Mouse (Mus musculus): Measurements from ENCODE around the gene Ppp2r5e.
"Not testable (repeated sequence)": the region's sequence is repeated elsewhere in the genome, so short reads cannot be mapped to it uniquely, and the experiment has no call there.

The Ppp2r5e gene

GRCm38 (mm10) chr12:75492549-75493327, 103.3 kb downstream of the Ppp2r5e start:
- DNase-seq (ENCODE audit: extremely low read depth, low read depth): no peak

DNA sequence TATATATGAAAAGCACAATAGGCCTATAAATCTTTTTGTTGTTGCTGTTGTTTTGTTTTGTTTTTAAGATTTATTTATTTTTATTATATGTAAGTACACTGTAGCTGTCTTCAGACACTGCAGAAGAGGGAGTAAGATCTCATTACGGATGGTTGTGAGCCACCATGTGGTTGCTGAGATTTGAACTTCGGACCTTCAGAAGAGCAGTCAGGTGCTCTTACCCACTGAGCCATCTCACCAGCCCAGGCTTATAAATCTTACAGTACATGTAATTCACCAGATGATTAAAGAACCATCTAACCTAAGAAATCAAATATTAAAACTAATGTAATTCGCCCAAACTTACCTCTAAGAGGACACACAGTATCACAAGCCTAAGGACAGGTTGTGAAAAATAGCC, 103.9 kb downstream of the Ppp2r5e start:
- not testable (repeated sequence) for DNase-seq (ENCODE audit: extremely low read depth, low read depth)

DNA sequence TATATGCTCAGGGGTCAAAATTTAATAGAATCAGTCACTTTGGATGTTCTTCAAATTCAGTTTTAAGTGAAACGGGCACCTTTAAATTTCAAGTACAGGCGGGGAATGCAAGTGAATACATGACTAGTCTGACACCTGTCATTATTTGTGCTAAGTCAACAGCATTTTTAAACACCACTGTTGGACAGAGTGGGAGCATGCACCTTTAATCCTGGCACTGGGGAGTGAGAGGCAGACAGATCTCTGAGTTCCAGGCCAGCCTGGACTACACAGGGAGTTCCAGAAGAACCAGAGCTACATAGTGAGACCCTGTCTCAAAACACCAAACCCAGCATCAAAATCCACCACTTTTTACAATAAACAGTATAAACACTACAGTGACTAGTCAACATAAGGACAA, 108.5 kb downstream of the Ppp2r5e start:
- no peak for DNase-seq (ENCODE audit: extremely low read depth, low read depth)

DNA sequence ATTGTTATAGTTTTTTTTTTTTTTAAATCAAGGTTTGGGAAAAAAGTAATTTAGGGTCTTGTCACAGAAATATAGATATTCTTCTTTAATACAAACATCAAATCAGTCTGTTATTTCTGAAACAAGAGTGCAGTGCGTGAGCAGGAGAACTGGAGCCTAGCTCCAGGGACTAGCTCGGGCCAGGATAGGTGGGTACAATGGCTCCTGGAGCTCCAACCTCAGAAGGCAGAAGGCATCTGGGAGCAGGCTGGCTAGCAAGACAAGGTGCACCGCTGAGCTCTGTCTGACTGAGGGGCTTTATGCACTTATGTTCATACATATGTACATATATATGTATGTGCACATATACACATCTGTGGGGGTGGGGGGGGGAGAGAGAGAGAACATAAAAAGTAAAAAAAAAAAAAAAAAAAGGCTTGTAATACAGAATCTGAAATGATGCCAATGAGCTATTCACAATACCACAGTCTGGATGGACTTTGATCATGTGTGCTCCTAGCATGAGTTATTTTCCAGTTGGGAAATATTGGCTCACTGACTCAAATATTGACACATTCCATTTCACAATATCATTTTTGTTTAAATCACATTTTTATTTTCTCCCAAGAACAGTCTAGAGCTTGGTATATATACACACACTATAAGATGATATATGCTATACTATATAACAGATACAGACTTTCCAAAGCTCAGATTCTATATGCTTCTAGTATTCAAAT, 109.3 kb downstream of the Ppp2r5e start:
- DNase-seq (ENCODE audit: extremely low read depth, low read depth): no peak

- DNase-seq (ENCODE audit: extremely low read depth, low read depth): peak; percentile 7
Observed at GRCm38 (mm10) chr12:75482781-75483180, 113.3 kb downstream of the Ppp2r5e start.

DNA sequence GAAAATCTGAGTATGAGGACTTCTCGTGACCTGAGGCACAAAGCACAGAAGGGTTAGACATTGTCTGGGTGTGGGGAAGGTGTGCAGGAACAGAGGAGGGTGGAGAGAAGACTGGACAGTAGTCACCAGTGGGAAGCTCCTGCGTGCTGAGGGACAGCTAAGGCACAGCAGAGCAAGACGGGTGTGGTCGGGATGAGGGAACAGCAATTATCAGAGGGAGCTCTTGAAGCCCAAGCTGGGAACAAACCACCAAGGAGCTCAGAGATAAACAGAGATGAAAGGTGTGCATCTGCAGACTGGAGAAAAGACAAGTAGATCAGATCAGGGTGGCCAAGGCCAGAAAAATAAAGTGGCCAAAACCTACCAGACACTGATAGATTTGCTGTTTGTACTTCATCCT, 114.0 kb downstream of the Ppp2r5e start:
- no peak for DNase-seq (ENCODE audit: extremely low read depth, low read depth)

DNA sequence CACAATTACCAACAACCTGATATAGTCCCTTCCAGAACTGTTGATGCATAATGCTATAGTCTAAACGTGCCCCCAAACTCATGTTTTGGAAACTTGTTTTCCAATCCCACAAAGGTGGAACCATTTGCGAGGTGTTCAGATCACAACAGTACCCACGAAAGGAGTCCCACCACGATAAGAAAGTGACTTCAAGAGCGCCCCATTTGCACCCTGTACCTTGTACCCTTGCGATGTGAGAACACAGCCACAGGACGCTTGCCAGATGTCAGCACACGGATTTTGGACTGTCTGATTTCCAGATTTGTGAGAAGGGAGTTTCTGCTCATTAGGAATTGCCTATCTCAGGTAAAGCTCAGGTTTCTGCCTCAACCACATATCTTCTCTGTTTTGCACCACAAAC, 116.0 kb downstream of the Ppp2r5e start:
- DNase-seq (ENCODE audit: extremely low read depth, low read depth): no peak

GRCm38 (mm10) chr12:75479375-75479898, 116.6 kb downstream of the Ppp2r5e start:
- no peak for DNase-seq (ENCODE audit: extremely low read depth, low read depth)

DNA sequence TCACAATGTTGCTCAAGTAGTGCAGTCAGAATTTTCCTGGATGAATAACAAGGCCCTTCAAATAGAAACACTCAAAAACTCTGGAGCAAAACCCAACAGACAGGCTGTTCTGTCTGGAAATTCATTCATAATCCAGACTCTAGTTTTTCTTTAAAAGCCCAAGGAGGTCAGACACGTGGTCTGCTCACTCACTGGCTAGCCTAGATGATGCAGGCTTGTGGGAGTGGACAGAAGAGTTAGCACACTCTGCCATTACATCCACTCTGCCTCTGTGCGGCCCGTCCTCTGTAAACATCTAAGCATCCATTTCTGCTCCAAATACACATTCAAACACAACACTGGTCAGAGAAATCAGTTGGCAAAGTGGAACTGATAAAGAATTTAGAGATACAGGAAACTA, 117.4 kb downstream of the Ppp2r5e start:
- no peak for DNase-seq (ENCODE audit: extremely low read depth, low read depth)

DNA sequence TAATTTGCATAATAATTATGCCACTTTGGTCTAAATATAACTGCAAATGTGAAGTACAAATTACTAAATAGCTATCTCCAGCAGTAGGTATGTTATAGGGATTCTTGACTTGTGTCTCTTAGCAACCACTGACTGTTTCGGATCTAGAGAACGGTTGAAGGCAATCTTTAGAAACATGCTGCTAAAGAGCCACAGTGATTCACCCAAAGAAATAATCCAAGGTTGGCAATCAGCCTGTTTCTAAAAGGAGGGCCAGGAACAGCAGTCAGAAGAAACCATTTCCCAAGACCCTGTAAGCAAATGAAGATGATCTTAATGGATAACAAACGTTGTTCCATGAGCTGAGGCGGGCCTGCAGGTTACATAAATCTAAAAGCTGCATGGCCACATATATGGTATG, 117.9 kb downstream of the Ppp2r5e start:
- DNase-seq (ENCODE audit: extremely low read depth, low read depth): no peak

- no peak for DNase-seq (ENCODE audit: extremely low read depth, low read depth)
Observed at GRCm38 (mm10) chr12:75473021-75473420, 123.0 kb downstream of the Ppp2r5e start.

DNA sequence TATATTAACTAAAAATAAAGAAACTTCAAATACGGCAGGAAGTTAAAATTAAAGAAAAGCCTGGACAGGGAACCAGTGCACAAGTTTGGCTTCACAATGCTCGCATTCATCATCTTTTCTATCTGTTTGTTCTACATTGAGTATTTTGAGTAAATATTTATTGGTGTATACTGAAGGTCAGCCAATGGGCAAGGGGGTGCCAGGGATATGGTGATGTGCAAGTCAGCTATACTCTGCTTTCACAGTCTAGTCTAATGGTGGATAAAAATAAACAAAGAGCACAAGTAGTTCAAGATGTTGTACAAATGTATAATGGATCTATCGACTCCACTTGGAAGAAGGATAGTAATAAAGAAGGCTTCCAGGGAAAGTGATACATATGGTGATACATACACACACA, 123.9 kb downstream of the Ppp2r5e start:
- DNase-seq (ENCODE audit: extremely low read depth, low read depth): no peak

GRCm38 (mm10) chr12:75467814-75468213, 128.2 kb downstream of the Ppp2r5e start:
- DNase-seq (ENCODE audit: extremely low read depth, low read depth): no peak

DNA sequence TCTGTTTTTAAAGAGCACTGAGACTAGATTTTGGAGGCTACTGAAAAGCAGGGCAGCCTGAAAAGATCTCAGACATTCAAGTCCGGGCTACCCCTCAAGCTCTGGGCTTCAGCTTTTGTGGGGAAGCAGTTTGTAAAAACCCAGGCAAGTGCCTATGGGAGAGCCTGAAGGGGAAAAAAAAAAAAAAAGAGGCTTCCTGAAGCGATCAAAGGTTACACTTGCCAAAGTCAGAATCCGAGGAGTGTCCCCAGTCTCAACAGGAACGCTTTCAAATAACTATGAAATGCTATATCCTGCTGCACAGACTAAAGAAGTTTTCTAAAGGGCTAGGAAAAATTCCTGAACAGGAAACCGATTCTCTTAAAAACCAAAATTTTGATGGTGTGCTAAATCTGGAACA, 128.9 kb downstream of the Ppp2r5e start:
- no peak for DNase-seq (ENCODE audit: extremely low read depth, low read depth)

DNA sequence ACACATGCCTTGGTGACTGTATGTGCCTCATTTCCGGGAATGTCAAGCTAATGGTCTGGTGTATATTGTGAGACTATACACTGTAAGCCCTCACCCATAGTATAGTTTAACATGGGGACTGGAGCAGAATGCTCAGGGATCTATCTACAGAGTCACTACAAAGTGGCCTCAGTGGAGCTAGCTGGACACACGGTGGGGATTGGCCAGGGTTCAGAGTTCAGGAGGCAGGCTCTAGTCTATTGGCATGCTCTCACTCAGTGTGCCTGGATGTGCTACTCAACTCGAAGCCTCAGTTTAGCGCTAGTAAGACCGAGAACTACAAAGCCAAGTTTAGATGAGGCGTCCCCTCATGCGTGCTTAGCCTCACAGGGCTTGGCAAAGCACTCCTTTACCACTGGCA, 129.8 kb downstream of the Ppp2r5e start:
- no peak for DNase-seq (ENCODE audit: extremely low read depth, low read depth)

GRCm38 (mm10) chr12:75464016-75464769, 131.9 kb downstream of the Ppp2r5e start:
- no peak for DNase-seq (ENCODE audit: extremely low read depth, low read depth)

DNA sequence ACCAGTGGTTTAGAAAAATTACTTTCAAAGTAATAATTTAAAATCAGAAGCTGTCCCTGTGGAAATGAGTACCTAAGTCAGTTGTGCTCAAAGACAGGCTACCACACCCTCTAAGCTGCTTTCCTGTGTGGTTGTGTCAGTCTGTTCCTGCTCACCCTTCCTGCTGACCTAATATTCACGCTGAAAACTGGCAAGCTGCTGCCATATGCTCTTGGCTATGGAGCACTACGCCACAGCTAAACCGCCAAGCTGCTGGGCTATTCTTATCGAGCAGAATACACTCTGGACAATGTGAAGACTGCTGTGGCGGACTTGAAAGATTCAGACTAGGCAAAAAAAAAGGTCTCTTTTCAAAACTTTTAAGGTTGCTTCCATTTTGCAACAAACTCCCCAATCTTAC, 135.5 kb downstream of the Ppp2r5e start:
- no peak for DNase-seq (ENCODE audit: extremely low read depth, low read depth)

- no peak for DNase-seq (ENCODE audit: extremely low read depth, low read depth)
Observed at GRCm38 (mm10) chr12:75459656-75460055, 136.4 kb downstream of the Ppp2r5e start.

DNA sequence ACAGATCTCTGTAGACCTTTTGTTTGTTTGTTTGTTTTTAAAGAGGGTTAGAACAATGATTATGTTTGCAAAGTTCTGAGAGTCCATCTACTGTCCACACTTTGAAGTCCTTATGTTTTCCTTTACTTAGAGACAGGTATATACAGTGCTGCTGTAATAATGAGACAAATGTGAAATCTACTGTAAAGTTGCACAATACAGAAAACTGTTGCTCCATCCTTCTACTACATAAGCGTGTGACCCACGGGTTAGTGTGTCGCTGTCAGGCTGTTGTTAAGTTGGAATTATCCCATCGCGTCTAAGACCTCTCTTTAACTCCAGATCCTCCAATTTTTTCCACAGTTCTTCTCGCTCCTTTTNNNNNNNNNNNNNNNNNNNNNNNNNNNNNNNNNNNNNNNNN, 142.6 kb downstream of the Ppp2r5e start:
- DNase-seq (ENCODE audit: extremely low read depth, low read depth): no peak

DNA sequence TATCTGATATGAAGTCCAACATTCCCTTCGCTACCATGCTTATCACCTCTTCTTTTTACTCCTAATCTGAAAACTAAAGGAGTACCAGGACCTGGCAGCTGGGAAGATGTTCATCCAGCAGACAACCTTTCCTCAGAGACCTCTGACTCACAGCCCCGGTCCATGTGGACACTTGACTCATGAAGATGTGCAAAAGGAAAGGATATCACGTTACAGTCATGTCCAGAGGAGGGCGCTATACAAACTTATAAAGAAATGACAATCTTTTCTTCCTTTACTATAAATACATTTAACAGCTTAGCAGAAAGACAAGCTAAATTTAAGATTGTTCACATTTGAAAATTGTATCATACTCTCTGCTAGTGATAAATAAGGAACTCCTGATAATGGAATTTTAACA, 143.0 kb downstream of the Ppp2r5e start:
- DNase-seq (ENCODE audit: extremely low read depth, low read depth): no peak

GRCm38 (mm10) chr12:75450592-75450991, 145.5 kb downstream of the Ppp2r5e start:
- DNase-seq (ENCODE audit: extremely low read depth, low read depth): no peak

- no peak for DNase-seq (ENCODE audit: extremely low read depth, low read depth)
Observed at GRCm38 (mm10) chr12:75450011-75450410, 146.0 kb downstream of the Ppp2r5e start.
